Mouse (Mus musculus): ENCODE measurements at regions not wholly inside any gene's neighbourhood (a gene's known extent, or its start where the extent isn't known, plus 50 kb on each side); places are given as distances from the start of the nearest gene placed in this dataset.

GRCm38 (mm10) chr10:11729536-11729935 is 386.3 kb downstream of the Epm2a start:
- TF ChIP-seq MAX (IDR thresholded peaks at IDR 0.05; ENCODE audit: low read length): no peak
- TF ChIP-seq E2F4 (IDR thresholded peaks at IDR 0.05; ENCODE audit: insufficient replicate concordance, low read depth, low read length): no peak
- no peak for TF ChIP-seq CTCF (conservative IDR thresholded peaks at IDR 0.05 in 1 of 2, IDR thresholded peaks at IDR 0.05 in 1 of 2; ENCODE audit: low read depth in 2 of 2, low read length in 2 of 2)
- TF ChIP-seq BHLHE40 (IDR thresholded peaks at IDR 0.05; ENCODE audit: low read depth, low read length): no peak

All from CH12.LX (cell line).